9 mouse cellular contexts compared by ENCODE assay signal in the genomic region with DNA sequence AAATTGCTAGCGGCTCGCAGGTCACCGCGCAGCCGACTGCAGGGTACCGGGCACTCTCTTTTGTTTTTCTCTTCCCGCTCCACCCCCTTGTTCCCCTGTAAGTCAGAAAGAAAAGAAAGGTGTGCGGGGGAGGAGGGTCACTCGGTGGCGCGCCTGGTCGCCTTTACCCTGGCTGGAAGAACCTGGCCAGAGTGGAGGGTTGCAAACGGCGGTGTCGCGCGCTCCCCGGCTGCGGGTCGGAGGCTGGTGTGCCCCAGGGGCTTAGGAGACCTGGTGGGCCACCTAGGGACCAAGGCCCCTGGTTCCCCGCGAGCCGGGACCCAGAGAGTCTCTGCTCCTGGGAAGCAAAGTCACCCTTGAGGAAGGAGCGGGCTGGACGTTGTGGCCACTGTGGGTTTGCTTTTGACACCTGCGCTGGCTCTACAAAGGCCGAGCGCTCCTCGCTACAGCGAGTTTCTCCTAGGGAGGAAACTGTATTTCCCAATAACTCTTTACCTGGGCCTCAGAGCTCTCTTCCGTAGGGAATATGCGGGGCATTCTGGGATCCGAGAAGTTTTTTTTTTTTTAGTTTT. TPM values are rescaled to one million over a fixed set of nuclear protein-coding genes. Genes with fewer than 3 reads are reported as not detected.
DNase-seq lines count a peak whose midpoint lies in the region; ATAC-seq and TF ChIP-seq lines count a peak whose summit lies in the region.
"Had no signal": no experiment of that assay in that cellular context is flagged by ENCODE, and none has a peak within 500 bp of the region (broad histone marks: within the 10 kb centered on the region; RNA-seq: fewer than 3 reads in every experiment).

No protein-coding gene starts in this region.

- H3K4me2 ChIP-seq in midbrain, embryonic 12.5 days (replicated peaks), result no peak overlapping the region
- H3K4me2 ChIP-seq in midbrain, embryonic 16.5 days (ENCODE audit: low read length), result no peak overlapping the region
- H3K4me2 ChIP-seq: hindbrain, embryonic 15.5 days had no signal

- no peak for ATAC-seq in midbrain, embryonic 12.5 days (ENCODE audit: low FRiP score, low read depth)
- ATAC-seq in midbrain, embryonic 16.5 days, result no peak

- no peak for TF ChIP-seq POLR2A in small intestine, adult 2 months (IDR thresholded peaks at IDR 0.05; ENCODE audit: low read depth, low read length)

- no peaks in the 10 kb centered on the region for H3K36me3 ChIP-seq in midbrain, embryonic 12.5 days
- no peaks in the 10 kb centered on the region for H3K36me3 ChIP-seq in midbrain, embryonic 16.5 days (ENCODE audit: control insufficient read depth, insufficient read depth, low read length)
- no peaks in the 10 kb centered on the region; the same call in 1 of the 2 replicates for H3K36me3 ChIP-seq in small intestine, adult 2 months (ENCODE audit: control insufficient read depth, insufficient read depth, low read length)
- H3K36me3 ChIP-seq: hindbrain, embryonic 15.5 days had no signal

- under 1% methylated on average over 33 of the region's 33 CpGs for WGBS in midbrain, embryonic 12.5 days
- under 1% methylated on average over 33 of the region's 33 CpGs for WGBS in midbrain, embryonic 16.5 days
- WGBS in small intestine, adult 2 months, result 2% methylated on average over 33 of the region's 33 CpGs

- TF ChIP-seq CTCF in small intestine, adult 2 months (IDR thresholded peaks at IDR 0.05; ENCODE audit: extremely low read depth, insufficient read length, insufficient replicate concordance, low read depth, low read length), result no peak

- H3K4me1 ChIP-seq in midbrain, embryonic 12.5 days, result peaks cover 30% of the 10 kb centered on the region
- no peaks in the 10 kb centered on the region; the same call in 1 of the 2 replicates for H3K4me1 ChIP-seq in midbrain, embryonic 16.5 days (ENCODE audit: control insufficient read depth, insufficient read depth, low read length)
- no peaks in the 10 kb centered on the region; the same call in 1 of the 2 replicates for H3K4me1 ChIP-seq in small intestine, adult 2 months (ENCODE audit: control insufficient read depth, insufficient read depth, insufficient read length, low read length)

- 0 out of 2 replicates have a peak overlapping the region, but pooled peaks have one; percentile 3 for H3K4me3 ChIP-seq in midbrain, embryonic 12.5 days
- no peak overlapping the region for H3K4me3 ChIP-seq in midbrain, embryonic 16.5 days (ENCODE audit: low read depth, low read length)
- H3K4me3 ChIP-seq in small intestine, adult 2 months (ENCODE audit: low read depth, low read length), result peak overlapping the region; percentile 68
- H3K4me3 ChIP-seq: hindbrain, embryonic 15.5 days had no signal

- peaks cover 87% of the 10 kb centered on the region for H3K27me3 ChIP-seq in midbrain, embryonic 12.5 days
- H3K27me3 ChIP-seq in midbrain, embryonic 16.5 days (ENCODE audit: control insufficient read depth, insufficient read depth, low read depth, low read length), result peaks cover 41% of the 10 kb centered on the region
- no peaks in the 10 kb centered on the region; the same call in 1 of the 2 replicates for H3K27me3 ChIP-seq in small intestine, adult 2 months (ENCODE audit: control insufficient read depth, insufficient read depth, low read length)

- peak; percentile 7 for DNase-seq in adrenal gland, adult 2 months
- no peak for DNase-seq in adrenal gland, postnatal 25 days
- DNase-seq in kidney, postnatal 25 days, result peak; percentile 40 to 66
- DNase-seq in left cerebral cortex, postnatal 14 days (ENCODE audit: low spot score in 2 of 2), result no peak
- no peak for DNase-seq in frontal cortex, postnatal 36 days (ENCODE audit: low spot score in 2 of 2)

- no peaks in the 10 kb centered on the region for H3K9me3 ChIP-seq in midbrain, embryonic 12.5 days
- no peaks in the 10 kb centered on the region for H3K9me3 ChIP-seq in midbrain, embryonic 16.5 days (replicated peaks; ENCODE audit: control insufficient read depth, low read length, poor library complexity, severe bottlenecking)
- H3K9me3 ChIP-seq: hindbrain, embryonic 15.5 days had no signal

- H3K9ac ChIP-seq in midbrain, embryonic 12.5 days (replicated peaks), result no peak overlapping the region; the same call in 1 of the 2 replicates
- H3K9ac ChIP-seq in midbrain, embryonic 16.5 days (ENCODE audit: low read depth, low read length), result no peak overlapping the region
- H3K9ac ChIP-seq: hindbrain, embryonic 15.5 days had no signal

- intact Hi-C loops in left cerebral cortex, postnatal 14 days (cut with DNase I), result loop anchor here (5.0 kb wide), 1 partner anchor 669 kb away; no protein-coding TSS in a partner anchor

- no peak overlapping the region for H3K27ac ChIP-seq in midbrain, embryonic 12.5 days (replicated peaks)
- H3K27ac ChIP-seq in midbrain, embryonic 16.5 days (ENCODE audit: low read length), result no peak overlapping the region
- peak overlapping the region; percentile 54 for H3K27ac ChIP-seq in small intestine, adult 2 months (ENCODE audit: insufficient read depth, low read depth, low read length)
- H3K27ac ChIP-seq: hindbrain, embryonic 15.5 days had no signal

RNA-seq across cellular contexts. Expression of gene Hnf1b, which starts 3.4 kb away (rescaled TPM):
- total RNA-seq in adrenal gland, adult 2 months (2021), result not detected
- polyA plus RNA-seq in adrenal gland, adult 2 months (2012; rRNA removed), result 0.26 and 0.53 TPM in 2 replicates
- 0.24 TPM in 1 of 2 replicates, not detected in the other for total RNA-seq in adrenal gland, postnatal 25 days (2021)
- polyA plus RNA-seq in midbrain, embryonic 12.5 days (2016; fragmentation: Nextera tagmentation; extraction: Ambion mirVana), result not detected in 2 replicates
- 0.13 TPM in 1 of 2 replicates, not detected in the other for polyA plus RNA-seq in midbrain, embryonic 16.5 days (2015; fragmentation: Nextera tagmentation; extraction: Ambion mirVana)
- polyA plus RNA-seq in small intestine, adult 2 months (2012; rRNA removed), result 10.9 and 23.3 TPM in 2 replicates
- total RNA-seq in left cerebral cortex, postnatal 14 days (2021), result under 1 TPM in 1 of 2 experiments, not detected in 1; 0.22 TPM

Comparison
In these comparisons a context has a peak if more than half of its experiments do, and no peak if none do; other contexts are left out.
1. DNase-seq: peak in adrenal gland, adult 2 months (single experiment) and kidney, postnatal 25 days (2 of 2); none in adrenal gland, postnatal 25 days (single experiment), left cerebral cortex, postnatal 14 days (0 of 2) and frontal cortex, postnatal 36 days (0 of 2).